In the genomic region with DNA sequence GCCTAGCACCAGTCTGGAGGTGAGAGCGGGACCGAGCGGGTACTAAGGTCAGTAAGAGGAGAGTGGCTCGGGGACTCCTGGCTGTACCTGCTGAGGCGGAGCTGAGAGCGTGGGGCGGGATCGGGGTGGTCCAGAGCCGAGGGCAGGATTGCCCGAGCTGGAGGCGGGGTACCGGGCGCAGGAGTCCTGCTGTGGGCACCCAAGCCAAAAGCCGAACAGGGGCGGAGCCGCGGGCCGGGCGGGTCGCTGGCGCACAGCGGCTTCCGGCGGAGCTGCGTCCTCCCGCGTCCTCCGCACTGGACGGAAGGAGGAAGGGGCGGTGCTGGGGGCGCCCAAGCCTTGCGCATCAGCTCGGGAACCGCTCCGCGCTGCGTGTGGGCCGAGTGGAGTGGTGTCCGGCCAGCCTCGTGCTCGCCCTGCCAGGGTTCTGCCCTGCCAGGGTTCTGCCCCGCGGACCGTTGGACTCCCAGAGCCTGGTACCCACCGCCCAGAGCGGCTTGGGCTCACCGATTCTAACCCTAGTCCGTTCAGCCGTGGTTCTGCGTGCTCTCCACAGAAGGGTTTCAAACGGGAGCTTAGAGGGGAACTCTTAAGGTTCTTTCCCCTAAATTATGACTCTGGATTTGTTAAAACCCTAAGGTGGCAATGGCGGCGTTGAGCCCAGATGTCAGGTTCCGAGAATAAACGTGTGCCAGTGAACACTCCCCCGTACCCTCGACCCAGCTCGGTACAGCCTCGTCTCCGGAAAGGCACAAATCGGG, we compare ENCODE assay signal across 8 mouse cellular contexts. TPM values are rescaled to one million over a fixed set of nuclear protein-coding genes. Genes with fewer than 3 reads are reported as not detected.
DNase-seq lines count a peak whose midpoint lies in the region; ATAC-seq lines count a peak whose summit lies in the region.

TSS of gene Adprh (minus strand) at position 262 of the 761 bp plus-strand sequence.

- DNase-seq in adipocyte (ENCODE audit: low spot score): peak; percentile 90
- peak; percentile 92 for DNase-seq in embryo, embryonic 10 days (ENCODE audit: low spot score)
- peak; percentile 96 for DNase-seq in gastrocnemius, postnatal 14 days
- DNase-seq in left cerebral cortex, postnatal 10 days (ENCODE audit: extremely low spot score in 1 of 2, low spot score in 2 of 2): peak; percentile 85 to 95
- DNase-seq in right cerebral cortex, postnatal 25 days: peak; percentile 93
- DNase-seq in urinary bladder, postnatal 4 days (ENCODE audit: low spot score in 2 of 2): peak; percentile 92 to 93

- intact Hi-C loops in gastrocnemius, postnatal 14 days (cut with DNase I; ENCODE audit: low total_unique reads): no loop called here
- intact Hi-C loops in left cerebral cortex, postnatal 10 days (cut with DNase I): no loop called here

- ATAC-seq in inflammation-experienced regulatory T-cells, adult 6 months: peak; percentile 92
- peak; percentile 88 for ATAC-seq in megakaryocyte-erythroid progenitor cell, adult 5-6 weeks (replicated peaks; ENCODE audit: low FRiP score, low TSS enrichment, poor library complexity, severe bottlenecking)

RNA-seq across cellular contexts. Expression of gene Adprh, which starts in this region (rescaled TPM):
- 10 to 100 TPM; 25.5 to 27.6 TPM for total RNA-seq in gastrocnemius, postnatal 14 days (2021)
- polyA plus RNA-seq in inflammation-experienced regulatory T-cells, adult 6 months (2017; shearing (Covaris generic)): 10 to 100 TPM; 43.1 to 93.7 (median 71.8) TPM
- 10 to 100 TPM; 63.6 to 63.9 TPM for total RNA-seq in left cerebral cortex, postnatal 10 days (2021)
- 27.4 and 31.6 TPM in 2 replicates for total RNA-seq in megakaryocyte-erythroid progenitor cell, adult 5-6 weeks (2014; fragmentation: Nextera tagmentation)
- 8.6 TPM in 2 replicates for total RNA-seq in megakaryocyte-erythroid progenitor cell, adult 5-6 weeks (2017)

Comparison
In these comparisons a context has a peak if more than half of its experiments do, and no peak if none do; other contexts are left out.
1. Peak in every context shown above with its lines: DNase-seq and ATAC-seq.